Mouse (Mus musculus) hindbrain, postnatal 0 days (tissue): ENCODE data around the gene Zbbx. TPM values are rescaled to one million over a fixed set of nuclear protein-coding genes. Genes with fewer than 3 reads are reported as not detected.

Source experiments
- ATAC-seq: fragments of 200-750 bp; cut with Nextera tagmentation; 2 replicates; pipeline ENCODE4 v1.8.0; 2017; ENCODE audit warnings: mild to moderate bottlenecking, moderate TSS enrichment, moderate library complexity
- DNase-seq: peaks from one replicate; pipeline ENCODE4 v3.0.0-alpha.2; 2015; ENCODE audit warnings: low spot score
- H3K27ac ChIP-seq: fragments of 300-500 bp; sonication (generic); 2 replicates; pipeline ENCODE4 v1.5.1; 2014; ENCODE audit warnings: mild to moderate bottlenecking
- H3K27me3 ChIP-seq: fragments of 300-500 bp; sonication (generic); 2 replicates; pipeline ENCODE4 v1.6.1; 2014; ENCODE audit warnings: low read length, mixed read lengths; ENCODE audit not compliant: insufficient read depth
- H3K36me3 ChIP-seq: fragments of 300-500 bp; sonication (generic); 2 replicates; pipeline ENCODE4 v1.6.1; 2014; ENCODE audit warnings: low read length, mixed read lengths; ENCODE audit not compliant: insufficient read depth
- H3K4me1 ChIP-seq: fragments of 300-500 bp; sonication (generic); 2 replicates; pipeline ENCODE4 v1.6.1; 2014; ENCODE audit warnings: antibody characterized with exemption, low read length, mixed read lengths; ENCODE audit not compliant: insufficient read depth
- H3K4me2 ChIP-seq: fragments of 300-500 bp; sonication (generic); 2 replicates; pipeline ENCODE4 v1.6.1; 2014; ENCODE audit warnings: low read depth, mild to moderate bottlenecking, low read length, moderate library complexity, mixed read lengths
- H3K4me3 ChIP-seq: fragments of 300-500 bp; sonication (generic); 2 replicates; pipeline ENCODE4 v1.5.1; 2014; ENCODE audit warnings: low read length
- H3K9ac ChIP-seq: fragments of 300-500 bp; sonication (generic); replicated peaks from 2 replicates; pipeline ENCODE4 v1.6.1; 2014; ENCODE audit warnings: mild to moderate bottlenecking, low read length, moderate library complexity, mixed read lengths
- H3K9me3 ChIP-seq: fragments of 300-500 bp; sonication (generic); 2 replicates; pipeline ENCODE4 v1.6.1; 2016; ENCODE audit warnings: low read length, mixed read lengths
- CTCF ChIP-seq: IDR thresholded peaks from 2 replicates; pipeline ENCODE4 v1.5.1; 2016; ENCODE audit warnings: antibody characterized with exemption, control low read depth, low read depth
- WGBS: fragments of 180-500 bp; shearing (Covaris S2); extraction: QIAGEN DNeasy Blood & Tissue Kit; methylation state at CpG from one replicate; pipeline ENCODE4 v1.1.7; 2014; 5-methylcytosine and 5-hydroxymethylcytosine counted together
- polyA plus RNA-seq: library from polyadenylated mRNA; unstranded; fragments of >200 nt; fragmentation: Nextera tagmentation; extraction: Ambion mirVana; gene quantifications from 2 replicates; pipeline ENCODE4 v1.2.1, GENCODE M21; 2015
- total RNA-seq: library from RNA; depleted of rRNA; stranded (reverse); fragments of >200 nt; gene quantifications from 2 replicates; pipeline ENCODE4 v1.2.3, GENCODE M21; 2014; rRNA removed

The Zbbx gene
- total and polyA plus RNA-seq, 2 experiments from 2014 or later: 0.89 to 1.1 TPM

- H3K4me2 ChIP-seq: no peak overlapping the region
- no peak for ATAC-seq
- H3K36me3 ChIP-seq: no peaks in the 10 kb centered on the region
- H3K4me1 ChIP-seq: no peaks in the 10 kb centered on the region
- TF ChIP-seq CTCF: no peak
- no peaks in the 10 kb centered on the region for H3K9me3 ChIP-seq
- no peaks in the 10 kb centered on the region for H3K27me3 ChIP-seq
- H3K9ac ChIP-seq: no peak overlapping the region
- H3K27ac ChIP-seq: no peak overlapping the region
- no peak overlapping the region for H3K4me3 ChIP-seq
- no peak for DNase-seq
- 88% methylated on average over 1 of the region's 1 CpGs for WGBS
Observed at GRCm38 (mm10) chr3:75009701-75010100, 155.1 kb downstream of the Zbbx start.

Other genes with a start within 250 kb of the Zbbx start
- gene Serpini2, start 105.0 kb upstream of the Zbbx start, total RNA-seq: not detected in 2 replicates
- gene Serpini2, start 105.0 kb upstream of the Zbbx start, polyA plus RNA-seq: not detected in 2 replicates